Mouse (Mus musculus) embryonic fibroblast, embryonic 13.5 days (primary cell): ENCODE data around the gene Evpl.

Experiments
- CTCF ChIP-seq: IDR thresholded peaks from 2 replicates; pipeline ENCODE4 v1.5.1; 2011; ENCODE audit warnings: mild to moderate bottlenecking, control low read depth, low read length, moderate library complexity, borderline replicate concordance; ENCODE audit not compliant: insufficient read depth
- POLR2A ChIP-seq: IDR thresholded peaks from 2 replicates; pipeline ENCODE4 v1.6.1; 2011; ENCODE audit warnings: low read depth, mild to moderate bottlenecking, control low read depth, low read length, moderate library complexity

GRCm38 (mm10) chr11:116255090-116255981 is 17.5 kb upstream of the Evpl start:
- TF ChIP-seq POLR2A (no peak), CTCF (no peak)
